Mouse (Mus musculus): ENCODE data around the gene Syn1.

Gene Syn1

DNA sequence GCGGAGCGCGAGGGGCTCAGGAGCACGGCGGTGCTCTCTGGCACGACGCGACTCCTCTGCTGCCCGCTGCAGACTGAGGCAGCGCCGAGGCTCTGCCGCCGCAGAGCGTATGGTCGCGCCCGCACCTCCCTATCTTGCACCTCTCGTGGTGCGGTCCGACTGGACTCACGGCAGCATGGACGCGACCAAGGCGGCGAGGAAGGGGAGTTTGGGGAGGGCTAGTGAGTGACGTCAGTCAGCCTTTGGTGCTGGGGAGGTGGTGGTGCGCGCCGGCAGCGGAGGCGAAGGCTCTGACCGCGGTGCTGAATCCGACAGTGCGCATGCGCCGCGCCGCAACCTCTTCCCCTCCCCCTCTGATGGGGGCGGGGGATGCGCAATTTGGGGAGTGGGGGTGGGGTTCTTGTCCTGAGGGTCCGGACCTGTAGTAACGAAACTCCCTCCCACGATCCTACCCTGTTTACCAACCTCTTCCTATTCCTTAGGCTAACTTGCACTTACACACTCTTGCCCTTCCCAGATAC is at the start of gene Syn1:
Syn1 (minus strand) TSS at position 161 of the 521 bp plus-strand sequence.
- CTCF ChIA-PET: interaction anchor here in 2 of 4 experiments (1.1 to 1.4 kb wide), 2 partner anchors 25 to 26 kb away, joined by 3 to 7 read pairs; no protein-coding TSS in a partner anchor
- POLR2A ChIA-PET: interaction anchor here in 2 of 4 experiments (0.7 to 1.8 kb wide), 8 partner anchors 10 to 259 kb away, joined by 3 to 7 read pairs (median 5); partner anchors contain the start of gene Elk1 (in 1 of the 2)

DNA sequence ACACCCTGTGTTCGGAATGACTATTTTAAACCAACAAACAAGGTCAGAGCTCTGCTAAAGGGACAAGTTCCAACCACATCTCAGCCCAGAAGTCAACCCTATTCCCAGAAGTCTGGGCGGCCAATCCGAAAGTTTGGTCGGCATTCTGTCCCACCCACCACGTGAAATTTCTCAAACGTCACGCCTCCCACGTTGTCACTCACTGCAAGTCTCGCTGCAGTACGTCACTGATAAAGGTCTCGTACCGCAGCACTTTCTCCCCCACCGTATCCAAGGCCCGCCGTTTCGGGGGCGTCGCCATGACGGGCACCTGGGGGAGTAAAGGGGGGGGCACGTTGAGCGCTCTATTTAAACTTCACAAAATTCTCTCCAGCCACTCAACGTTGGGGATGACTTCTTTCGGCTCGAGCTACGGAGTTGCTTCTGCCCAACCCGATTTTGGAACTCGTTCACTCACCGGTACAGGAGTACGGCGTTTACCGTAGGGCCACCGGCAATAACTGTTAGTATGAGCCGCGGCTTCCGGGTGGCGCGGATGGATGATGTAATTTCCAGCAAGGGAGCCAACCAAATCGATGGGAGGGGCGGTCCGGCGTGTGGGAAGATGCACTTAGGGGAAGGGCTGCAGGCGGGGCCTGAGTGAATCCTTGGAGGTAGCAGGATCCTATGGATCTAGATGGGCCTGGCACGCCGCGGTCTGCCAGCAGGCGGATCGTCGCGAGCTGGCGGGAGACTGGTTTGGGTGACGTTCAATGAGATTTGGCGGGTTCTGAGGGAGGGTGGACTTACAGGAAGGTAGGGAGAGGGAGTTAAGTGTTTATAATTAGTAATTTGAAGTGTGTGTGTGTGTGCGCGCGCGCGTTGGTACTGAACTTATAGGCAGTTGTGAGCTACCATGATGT is 40.9 kb upstream of the Syn1 start, which contains the start of gene Uxt:
Uxt (minus strand) TSS at position 541 of the 902 bp plus-strand sequence.
- ChIA-PET POLR2A (interaction anchor here (0.6 to 3.3 kb wide), 23 partner anchors 8 to 1613 kb away, joined by 3 to 38 read pairs (median 4); partner anchors contain the start of genes Elk1 (in 4 of the 4), Cdk16 (in 1 of the 4) and Zfp182 (in 1 of the 4)), CTCF (interaction anchor here in 2 of 4 experiments (1.0 to 1.6 kb wide), 3 partner anchors 12 to 16 kb away, joined by 3 to 6 read pairs (median 4); partner anchors contain the start of gene Elk1 (in 1 of the 2))

DNA sequence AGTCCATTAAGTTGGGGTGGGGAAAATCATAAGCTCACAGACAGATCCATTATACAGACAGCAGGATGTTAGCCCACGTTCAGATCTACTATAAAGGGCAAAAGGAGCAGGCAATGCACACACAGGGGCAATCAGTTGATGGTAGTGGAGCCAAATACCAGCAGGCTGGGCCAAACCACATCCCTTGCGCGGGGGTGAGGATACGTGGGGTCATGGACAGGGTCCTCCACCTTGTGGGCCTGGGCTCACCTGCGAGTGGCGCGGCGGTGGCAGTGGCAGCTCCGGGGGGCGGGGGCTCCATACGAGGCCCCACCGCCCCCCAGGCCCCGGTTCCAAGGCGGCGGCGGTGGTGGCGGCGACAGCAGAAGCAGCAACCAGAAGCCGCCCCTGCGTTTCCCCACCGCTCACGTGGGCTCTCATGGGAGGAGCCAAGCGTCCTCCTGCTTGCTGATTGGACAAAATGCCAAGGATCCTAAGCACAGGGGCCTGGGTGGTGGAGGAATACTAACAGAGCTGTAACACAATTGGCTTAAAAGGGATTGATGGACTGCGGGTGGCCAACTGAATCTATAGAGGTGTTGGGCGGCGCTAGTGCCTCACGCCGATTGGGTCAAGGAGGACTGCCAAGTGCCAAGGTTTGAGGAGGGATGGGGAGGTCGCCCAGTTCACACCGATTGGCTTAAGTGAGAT is 29.5 kb upstream of the Syn1 start, which contains the start of gene Elk1:
Elk1 (minus strand) TSS at position 418 of the 690 bp plus-strand sequence.
- POLR2A ChIA-PET: interaction anchor here (0.6 to 5.0 kb wide), 39 partner anchors 8 to 587 kb away, joined by 3 to 38 read pairs (median 3); partner anchors contain the start of genes Uxt (in 3 of the 4), Cfp (in 2 of the 4), Cdk16 (in 1 of the 4) and Jade3 (in 1 of the 4)
- CTCF ChIA-PET: interaction anchor here in 2 of 4 experiments (1.1 to 1.9 kb wide), 3 partner anchors 11 to 400 kb away, joined by 3 to 4 read pairs (median 3); partner anchors contain the start of gene Uxt (in 1 of the 2)

DNA sequence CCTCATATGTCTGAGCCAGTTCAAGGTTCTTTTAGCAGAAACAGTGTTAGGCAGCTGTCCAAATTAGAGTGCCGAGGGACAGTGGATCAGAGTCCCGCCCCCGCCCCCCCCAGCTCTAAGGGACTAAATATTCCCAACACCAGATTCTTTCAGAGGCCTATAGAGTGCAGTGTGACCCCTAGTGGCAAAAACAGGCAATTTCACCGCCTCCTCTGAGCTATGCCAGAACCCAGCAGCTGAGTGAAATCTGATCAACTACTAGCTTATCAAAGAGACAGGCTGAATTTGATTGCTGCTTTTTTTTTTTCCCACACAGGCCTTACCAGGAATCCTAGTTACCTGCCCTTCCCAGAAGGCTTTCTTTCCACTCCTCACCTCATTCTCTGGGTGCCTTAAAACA is 25.3 kb upstream of the Syn1 start:
- POLR2A ChIA-PET: interaction anchor here (0.7 to 1.8 kb wide), 14 partner anchors 10 to 117 kb away, joined by 3 to 11 read pairs (median 3); partner anchors contain the start of genes Syn1 (in 2 of the 4), Timp1 (in 1 of the 4) and Uxt (in 1 of the 4)
- CTCF ChIA-PET: interaction anchor here (0.6 to 1.6 kb wide), 33 partner anchors 8 to 348 kb away, joined by 3 to 9 read pairs (median 3); partner anchors contain the start of genes Syn1 (in 2 of the 4), Uxt (in 2 of the 4) and Cfp (in 1 of the 4)

DNA sequence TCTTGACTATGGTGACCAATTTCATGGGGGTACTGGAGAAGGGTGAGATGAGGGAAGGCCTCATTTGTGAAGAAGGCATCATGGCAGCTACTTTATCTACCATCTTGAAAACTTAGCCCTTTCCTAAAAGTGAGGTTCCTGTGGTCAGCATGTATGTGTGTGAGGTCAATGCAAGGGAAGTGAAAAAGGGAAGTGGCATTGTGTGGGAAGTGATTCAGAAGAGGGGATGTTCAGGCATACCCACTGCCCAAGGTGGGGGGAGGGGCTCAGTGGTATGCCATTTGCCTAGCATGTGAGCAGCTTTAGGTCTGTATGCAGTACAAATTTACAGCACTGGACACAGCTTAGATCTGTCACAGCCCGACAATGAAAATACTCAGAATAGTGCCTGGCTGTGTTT is 11.2 kb upstream of the Syn1 start:
- ChIA-PET POLR2A (interaction anchor here in 3 of 4 experiments (0.6 to 1.9 kb wide), 7 partner anchors 8 to 61 kb away, joined by 3 to 8 read pairs (median 3); partner anchors contain the start of gene Elk1 (in 2 of the 3)), CTCF (interaction anchor here in 1 of 4 experiments (1.3 kb wide), 1 partner anchor 14 kb away, joined by 4 read pairs; no protein-coding TSS in a partner anchor)

DNA sequence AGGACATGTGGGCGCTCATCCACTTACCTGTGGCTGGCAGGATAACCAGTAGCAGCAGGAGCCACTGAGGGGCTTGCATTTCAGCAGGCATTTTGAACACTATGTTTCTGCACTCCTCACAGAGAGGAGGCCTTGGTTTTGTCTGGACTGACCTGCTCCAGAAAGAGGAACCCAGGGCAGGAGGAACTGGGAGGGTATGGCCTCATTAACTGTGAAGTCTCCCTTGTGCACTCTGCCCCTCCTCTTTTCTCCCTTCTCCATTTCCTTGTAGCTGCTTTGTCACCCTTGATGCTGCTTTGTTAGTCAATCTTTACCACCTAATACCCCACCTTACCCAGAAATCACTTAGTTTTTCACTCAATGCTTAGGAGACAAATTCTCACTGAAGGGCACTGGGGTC is 10.6 kb upstream of the Syn1 start, which contains the start of gene Cfp:
Cfp (minus strand) TSS at position 192 of the 400 bp plus-strand sequence.
- ChIA-PET POLR2A (interaction anchor here in 3 of 4 experiments (0.6 to 1.9 kb wide), 8 partner anchors 8 to 60 kb away, joined by 3 to 8 read pairs (median 3); partner anchors contain the start of gene Elk1 (in 2 of the 3)), CTCF (interaction anchor here in 2 of 4 experiments (0.6 to 1.3 kb wide), 3 partner anchors 15 to 774 kb away, joined by 4 to 16 read pairs (median 8); no protein-coding TSS in a partner anchor)

DNA sequence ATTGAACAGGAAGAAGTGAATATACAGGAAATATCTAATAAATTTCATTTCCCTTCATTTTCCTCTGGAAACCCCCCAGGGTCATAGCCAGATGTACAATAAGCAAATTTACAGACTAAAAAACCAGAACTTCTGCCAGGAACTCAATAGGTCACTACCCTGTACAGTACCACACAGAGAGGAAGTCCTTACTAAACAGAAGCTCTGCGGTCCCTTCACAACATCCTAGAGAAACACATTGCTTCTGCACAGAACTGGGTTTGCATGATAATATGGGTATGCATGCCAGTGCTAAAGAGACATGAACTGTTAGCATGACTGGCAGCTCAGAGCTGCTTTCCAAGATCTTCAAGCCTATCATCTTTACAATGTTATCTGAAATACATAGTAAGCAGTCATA is 9.1 kb upstream of the Syn1 start:
- CTCF ChIA-PET: interaction anchor here in 1 of 4 experiments (1.1 kb wide), 1 partner anchor 16 kb away, joined by 5 read pairs; no protein-coding TSS in a partner anchor
- POLR2A ChIA-PET: interaction anchor here in 1 of 4 experiments (1.5 kb wide), 1 partner anchor 10 kb away, joined by 4 read pairs; no protein-coding TSS in a partner anchor

DNA sequence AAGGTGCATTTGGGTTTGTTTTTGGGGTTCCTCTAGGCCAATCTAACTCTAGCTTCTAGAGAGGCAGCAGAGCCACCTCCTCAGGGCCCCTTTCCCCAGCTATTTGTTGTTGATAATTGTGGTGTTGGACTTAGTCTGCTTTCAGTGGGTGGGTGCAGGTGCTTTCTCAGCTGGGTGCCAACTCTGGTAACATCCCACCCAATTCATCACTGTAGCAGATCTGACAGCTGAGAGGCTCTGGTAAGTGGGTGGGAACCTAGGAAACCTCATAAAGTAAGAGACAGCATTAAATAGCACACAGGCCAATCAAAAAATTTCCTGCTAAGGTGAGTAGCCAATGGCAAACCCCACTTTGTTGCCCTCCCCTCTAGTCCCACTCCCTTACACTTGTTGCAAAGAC is 4.2 kb upstream of the Syn1 start:
- ChIA-PET CTCF (no interaction called here), POLR2A (interaction anchor here in 1 of 4 experiments (0.6 to 0.7 kb wide), 2 partner anchors 15 to 223 kb away, joined by 3 read pairs; no protein-coding TSS in a partner anchor)

DNA sequence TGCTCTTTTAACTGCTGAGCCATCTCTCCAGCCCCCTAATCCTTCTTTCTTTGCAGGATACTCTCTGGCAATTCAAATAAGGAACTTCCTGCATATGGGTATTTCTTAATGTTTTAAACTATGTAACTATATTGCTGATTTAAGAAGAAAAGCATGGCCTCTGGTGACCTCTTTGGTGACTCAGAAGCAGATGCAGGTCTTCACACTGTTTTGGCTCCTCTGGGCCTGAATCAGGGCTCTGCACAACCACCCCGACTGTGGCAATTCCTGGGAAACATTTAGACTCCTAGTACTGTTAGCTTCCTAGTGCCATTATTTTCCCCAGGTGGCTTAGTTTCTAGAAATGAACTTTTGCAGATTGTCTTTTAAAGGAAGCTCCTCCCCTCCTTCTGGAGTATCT is 2.7 kb upstream of the Syn1 start:
- CTCF ChIA-PET: interaction anchor here in 1 of 4 experiments (1.1 kb wide), 1 partner anchor 23 kb away, joined by 3 read pairs; no protein-coding TSS in a partner anchor
- POLR2A ChIA-PET: interaction anchor here in 2 of 4 experiments (1.3 kb wide), 2 partner anchors 10 to 27 kb away, joined by 3 read pairs; partner anchors contain the start of gene Elk1 (in 1 of the 2)

DNA sequence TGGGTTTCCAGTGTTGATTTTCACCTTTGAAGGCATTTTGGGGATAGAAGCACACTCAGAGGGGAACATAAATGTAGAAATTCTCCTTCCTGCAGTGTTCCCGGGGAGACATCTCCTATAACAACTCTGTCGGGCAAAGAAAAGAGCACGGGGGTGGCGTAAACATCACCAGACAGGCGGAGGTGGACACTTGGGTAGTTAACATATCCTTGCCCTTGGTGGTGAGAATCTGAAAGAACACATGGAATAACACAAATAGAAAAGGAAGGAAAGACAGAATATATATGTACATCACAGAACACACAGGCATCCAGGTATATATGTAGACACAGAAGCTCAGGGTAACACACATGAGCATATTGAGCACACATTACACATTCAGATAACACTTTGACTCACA is 562 bp upstream of the Syn1 start:
- POLR2A ChIA-PET: no interaction called here
- CTCF ChIA-PET: interaction anchor here in 1 of 4 experiments (1.1 kb wide), 1 partner anchor 25 kb away, joined by 3 read pairs; no protein-coding TSS in a partner anchor

DNA sequence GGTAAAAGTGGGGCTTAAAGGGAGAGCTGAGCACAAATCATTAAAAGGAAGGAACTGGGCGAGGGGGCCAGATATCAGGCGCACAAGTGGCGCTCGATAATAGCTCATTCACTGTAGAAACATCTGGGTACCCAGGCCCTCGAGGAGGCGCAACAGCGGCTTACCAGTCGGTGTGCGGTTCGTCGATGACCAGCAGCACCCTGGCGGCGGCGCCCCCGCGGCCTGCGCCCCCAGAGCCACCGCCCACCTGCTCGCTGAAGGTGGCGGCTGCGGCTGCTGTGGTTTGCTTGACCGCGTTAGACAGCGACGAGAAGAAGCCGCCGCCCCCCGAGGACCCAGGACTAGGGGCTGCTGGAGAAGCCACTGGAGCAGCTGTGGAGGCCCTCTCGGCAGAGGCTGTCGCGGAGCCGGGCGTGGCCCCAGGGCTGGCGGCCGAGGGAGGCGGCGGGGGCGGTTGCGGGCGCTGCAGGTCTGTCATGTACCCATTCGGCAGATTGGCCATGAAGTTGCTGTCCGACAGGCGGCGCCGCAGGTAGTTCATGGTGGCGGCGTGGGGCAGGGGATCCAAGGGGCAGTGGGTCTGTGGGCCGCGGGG is 458 bp downstream of the Syn1 start:
- ChIA-PET CTCF (interaction anchor here in 3 of 4 experiments (0.9 to 1.4 kb wide), 3 partner anchors 26 to 47 kb away, joined by 3 to 7 read pairs (median 3); no protein-coding TSS in a partner anchor), POLR2A (interaction anchor here in 3 of 4 experiments (0.7 to 1.8 kb wide), 14 partner anchors 9 to 258 kb away, joined by 3 to 7 read pairs (median 4); partner anchors contain the start of genes Elk1 (in 1 of the 3) and Uxt (in 1 of the 3))

DNA sequence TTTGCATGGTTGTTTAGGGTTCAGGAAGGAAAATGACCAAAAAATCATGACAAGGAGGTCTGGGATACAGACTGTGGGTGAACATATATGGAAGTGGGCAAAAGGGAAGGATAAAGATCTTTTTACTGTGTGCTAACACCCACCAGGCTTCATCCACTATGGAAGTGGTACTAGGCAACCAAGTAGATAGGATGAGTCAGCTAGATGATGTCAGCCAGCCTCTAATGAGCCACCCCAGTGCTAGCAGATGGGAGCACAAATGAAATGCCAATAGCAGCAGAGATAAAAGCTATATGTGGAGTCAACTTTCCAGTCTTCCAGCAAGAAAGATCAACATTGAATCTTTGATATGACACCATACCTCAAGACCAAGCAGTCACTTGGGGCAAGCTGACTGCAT is 5.7 kb downstream of the Syn1 start:
- ChIA-PET POLR2A (interaction anchor here in 1 of 4 experiments (0.6 kb wide), 1 partner anchor 42 kb away, joined by 4 read pairs; no protein-coding TSS in a partner anchor), CTCF (no interaction called here)

DNA sequence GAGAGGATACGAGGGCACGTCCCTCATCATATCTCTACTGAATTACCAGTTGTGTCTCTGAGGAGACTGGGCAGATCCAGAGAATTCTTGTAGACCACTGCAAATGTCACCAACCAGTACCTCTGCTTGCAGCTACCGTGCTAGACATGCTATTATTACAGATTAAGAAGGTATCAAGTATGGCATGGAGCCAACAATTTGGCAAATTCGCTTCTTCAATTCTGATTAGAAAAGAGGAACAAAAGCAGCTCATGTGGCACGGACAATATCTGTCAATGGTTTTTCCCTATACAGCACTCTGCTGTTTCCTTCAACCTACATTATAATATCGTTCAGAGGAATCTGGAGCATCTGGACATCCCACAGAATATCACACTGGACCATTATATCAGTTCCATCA is 7.1 kb downstream of the Syn1 start:
- ChIA-PET CTCF (no interaction called here), POLR2A (no interaction called here)

DNA sequence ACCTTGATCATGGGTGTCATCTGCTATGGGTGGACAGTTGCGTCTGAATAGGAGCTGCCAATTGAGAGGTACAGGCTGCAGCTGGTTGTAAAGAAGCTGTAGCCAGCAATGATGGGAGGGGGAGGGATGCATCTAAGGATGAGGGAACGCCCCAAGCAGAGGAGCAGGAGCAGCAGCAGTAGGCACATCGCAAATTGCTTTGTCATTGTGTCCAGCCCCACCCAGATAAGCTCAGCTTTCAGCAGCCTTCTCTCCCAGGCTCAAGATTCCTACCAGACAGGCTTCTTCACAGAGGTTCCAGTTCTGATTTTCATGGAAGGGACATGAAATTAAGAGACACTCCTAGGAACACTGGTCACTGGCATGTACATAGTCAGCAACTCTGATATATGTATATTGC is 10.7 kb downstream of the Syn1 start:
- POLR2A ChIA-PET: interaction anchor here in 2 of 4 experiments (0.6 to 2.2 kb wide), 8 partner anchors 10 to 176 kb away, joined by 3 to 6 read pairs (median 3); partner anchors contain the start of genes Elk1 (in 1 of the 2) and Syn1 (in 1 of the 2)

DNA sequence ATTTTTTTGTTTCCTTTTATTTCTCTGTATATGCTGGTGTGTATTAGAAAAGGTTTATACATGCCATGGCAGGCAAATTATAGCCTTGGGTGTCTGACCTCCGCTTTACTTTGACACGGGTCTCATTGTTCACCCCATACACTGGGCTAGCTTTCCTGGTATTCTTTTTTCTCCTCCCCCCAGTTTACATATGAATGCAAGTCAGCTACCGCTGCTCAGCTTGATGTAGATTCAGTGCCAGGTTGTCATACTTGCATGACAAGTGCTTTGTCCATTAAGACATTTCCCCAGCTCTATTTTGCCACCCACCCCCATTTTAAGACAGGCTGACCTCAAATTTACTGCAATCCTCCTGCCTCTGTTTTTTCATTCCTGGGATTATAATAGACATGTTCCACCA is 45.6 kb downstream of the Syn1 start:
- POLR2A ChIA-PET: interaction anchor here in 1 of 4 experiments (0.7 to 1.4 kb wide), 9 partner anchors 12 to 258 kb away, joined by 3 to 5 read pairs (median 3); partner anchors contain the start of genes Elk1, Ndufb11, Rbm10 and Uxt
- CTCF ChIA-PET: no interaction called here

More for the DNA sequence above, 10.7 kb downstream of the Syn1 start:
- CTCF ChIA-PET: interaction anchor here in 1 of 4 experiments (0.6 kb wide), 1 partner anchor 36 kb away, joined by 3 read pairs; no protein-coding TSS in a partner anchor

DNA sequence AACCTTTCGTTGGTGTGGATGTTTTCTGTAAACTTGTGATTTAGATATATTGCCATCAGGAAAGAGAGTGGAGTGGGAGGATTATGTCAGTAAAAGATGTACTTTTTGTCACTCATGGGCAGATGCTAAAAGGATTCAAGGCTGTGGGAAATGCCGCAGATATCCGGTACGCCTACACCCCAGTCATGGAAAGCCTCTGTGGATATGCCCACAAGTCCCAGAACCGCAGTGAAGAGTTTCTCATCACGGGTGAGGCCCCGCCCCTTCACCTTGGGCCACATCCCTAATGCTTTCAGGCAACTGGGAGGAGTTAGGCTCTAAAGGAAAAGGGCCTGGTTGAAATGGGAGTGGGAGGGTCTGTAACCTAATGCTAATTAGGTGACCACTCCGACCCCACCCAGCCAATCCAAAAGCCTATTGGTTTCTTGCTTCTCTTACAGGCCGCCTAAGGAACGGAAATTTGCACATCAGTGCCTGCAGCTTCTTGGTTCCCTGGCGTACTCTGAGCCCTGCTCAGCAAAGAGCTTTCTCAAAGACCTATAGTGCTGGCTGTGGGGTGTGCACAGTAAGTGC is 47.8 kb downstream of the Syn1 start:
- ChIA-PET CTCF (interaction anchor here in 2 of 4 experiments (1.0 to 1.1 kb wide), 2 partner anchors 10 to 47 kb away, joined by 3 read pairs; no protein-coding TSS in a partner anchor), POLR2A (interaction anchor here (0.6 to 2.1 kb wide), 11 partner anchors 9 to 255 kb away, joined by 3 to 6 read pairs (median 4); partner anchors contain the start of genes Elk1 (in 2 of the 4), Ndufb11 (in 1 of the 4) and Rbm10 (in 1 of the 4))
